Mouse (Mus musculus): Measurements from ENCODE around the gene Hdgfl3. TPM values are rescaled to one million over a fixed set of nuclear protein-coding genes. Genes with fewer than 3 reads are reported as not detected.

The Hdgfl3 gene
- total and polyA plus RNA-seq, 2 experiments from 2014 or later: 68.1 to 136 TPM

DNA sequence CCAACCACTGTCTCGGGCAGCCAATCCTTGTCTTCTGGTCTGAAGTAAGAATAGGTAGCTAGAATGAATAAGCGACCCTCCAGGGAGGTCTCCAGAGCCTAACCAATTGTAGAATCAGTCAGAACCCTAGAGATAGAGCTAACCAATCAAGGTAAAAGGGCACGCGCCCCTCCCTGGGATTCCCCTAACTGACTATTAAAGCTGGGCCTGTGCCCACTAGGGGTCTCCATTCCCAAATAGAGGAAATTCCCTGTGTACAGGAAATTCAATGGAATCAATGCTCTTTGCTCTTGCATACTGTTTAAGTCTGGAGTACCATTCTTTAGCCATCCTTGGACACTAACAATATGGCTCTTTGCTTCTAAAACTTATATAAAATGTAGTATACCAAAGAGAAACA is 11.1 kb upstream of the Hdgfl3 start:
- Histone ChIP-seq H3K4me1 (ENCODE audit: insufficient read depth, low read length) (no peaks in the 10 kb centered on the region), H3K27me3 (ENCODE audit: insufficient read depth, low read length) (no peaks in the 10 kb centered on the region), H3K9ac (replicated peaks; ENCODE audit: low read length, poor library complexity, severe bottlenecking) (no peak overlapping the region), H3K36me3 (ENCODE audit: insufficient read depth, low read length) (no peaks in the 10 kb centered on the region), H3K4me2 (ENCODE audit: low read depth, low read length, poor library complexity, severe bottlenecking) (no peak overlapping the region), H3K4me3 (ENCODE audit: low read depth, low read length) (no peak overlapping the region), H3K27ac (ENCODE audit: low read depth, low read length) (no peak overlapping the region), H3K9me3 (ENCODE audit: low read length) (no peaks in the 10 kb centered on the region)
- 17% methylated on average over 4 of the region's 4 CpGs for WGBS
- ATAC-seq (ENCODE audit: low FRiP score) (no peak), DNase-seq (ENCODE audit: low spot score) (peak; percentile 42)
- TF ChIP-seq CTCF (IDR thresholded peaks at IDR 0.05): peak; percentile 65

DNA sequence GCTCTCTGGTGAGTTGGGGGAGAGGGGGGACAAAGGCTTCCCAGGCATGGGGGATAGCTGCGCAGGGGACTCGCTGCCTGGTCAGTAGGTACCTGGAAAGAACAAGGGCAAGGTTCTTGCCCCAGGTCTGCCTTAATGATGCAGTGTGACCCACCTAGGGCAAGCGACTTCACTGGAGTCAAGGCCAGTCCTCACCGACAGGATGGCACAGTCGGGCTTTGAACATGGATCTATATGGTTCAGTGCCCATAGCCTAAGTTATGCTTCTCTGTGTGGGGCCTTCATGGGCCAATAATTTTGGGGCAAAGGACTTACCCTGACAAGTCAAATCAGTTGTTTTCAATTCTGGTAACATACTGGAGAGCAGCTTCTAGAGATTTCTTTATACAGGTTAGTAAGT is 533 bp upstream of the Hdgfl3 start:
- Histone ChIP-seq H3K36me3 (ENCODE audit: insufficient read depth, low read length) (no peaks in the 10 kb centered on the region), H3K9ac (replicated peaks; ENCODE audit: low read length, poor library complexity, severe bottlenecking) (peak overlapping the region; percentile 96), H3K27me3 (ENCODE audit: insufficient read depth, low read length) (no peaks in the 10 kb centered on the region), H3K4me3 (ENCODE audit: low read depth, low read length) (peak overlapping the region; percentile 97), H3K27ac (ENCODE audit: low read depth, low read length) (peak overlapping the region; percentile 96), H3K4me2 (ENCODE audit: low read depth, low read length, poor library complexity, severe bottlenecking) (peak overlapping the region; percentile 79), H3K4me1 (ENCODE audit: insufficient read depth, low read length) (peaks cover 7% of the 10 kb centered on the region), H3K9me3 (ENCODE audit: low read length) (no peaks in the 10 kb centered on the region)
- TF ChIP-seq CTCF (IDR thresholded peaks at IDR 0.05): no peak
- under 1% methylated on average over 5 of the region's 5 CpGs for WGBS
- ATAC-seq (ENCODE audit: low FRiP score): peak; percentile 42
- peak; percentile 10 for DNase-seq (ENCODE audit: low spot score)

DNA sequence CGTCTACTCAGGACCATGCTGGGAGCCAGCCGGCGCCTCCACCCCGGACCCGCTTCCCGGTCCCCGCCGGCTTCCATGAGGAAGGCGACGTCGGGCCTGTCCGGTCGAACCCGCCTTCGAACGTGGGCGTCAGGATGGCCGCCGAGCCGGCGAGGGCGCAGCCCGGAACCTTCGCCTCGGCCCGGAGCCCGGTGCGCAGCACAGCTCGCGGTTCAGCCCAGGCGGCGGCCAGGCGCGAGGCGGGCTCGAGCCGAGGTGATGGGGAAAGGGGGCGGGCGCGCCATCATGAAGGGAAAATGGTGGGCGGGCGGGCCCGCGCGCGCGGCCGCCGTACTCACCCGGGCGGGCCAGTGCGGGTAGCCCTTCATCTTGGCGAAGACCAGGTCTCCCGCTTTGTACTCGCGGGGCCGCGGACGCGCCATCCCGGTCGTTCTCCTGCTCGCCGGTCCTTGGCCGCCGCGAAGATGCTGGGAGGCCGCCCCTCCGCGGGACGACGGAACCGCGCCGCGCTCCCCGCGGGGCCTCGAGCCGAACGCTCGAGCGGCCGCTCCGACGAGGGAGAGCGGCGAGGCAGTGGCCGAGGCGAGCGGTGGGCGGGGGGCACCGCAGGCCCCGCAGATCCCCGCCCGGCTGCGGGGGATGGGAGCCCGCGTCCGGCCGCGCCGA is 539 bp downstream of the Hdgfl3 start:
- peak; percentile 76 for DNase-seq (ENCODE audit: low spot score)
- no peak for TF ChIP-seq CTCF (IDR thresholded peaks at IDR 0.05)
- Histone ChIP-seq H3K27ac (ENCODE audit: low read depth, low read length) (peak overlapping the region; percentile 96), H3K27me3 (ENCODE audit: insufficient read depth, low read length) (no peaks in the 10 kb centered on the region), H3K9me3 (ENCODE audit: low read length) (no peaks in the 10 kb centered on the region), H3K4me1 (ENCODE audit: insufficient read depth, low read length) (peaks cover 7% of the 10 kb centered on the region), H3K36me3 (ENCODE audit: insufficient read depth, low read length) (no peaks in the 10 kb centered on the region), H3K4me3 (ENCODE audit: low read depth, low read length) (peak overlapping the region; percentile 97), H3K4me2 (ENCODE audit: low read depth, low read length, poor library complexity, severe bottlenecking) (peak overlapping the region; percentile 79), H3K9ac (replicated peaks; ENCODE audit: low read length, poor library complexity, severe bottlenecking) (peak overlapping the region; percentile 96)
- peak; percentile 76 for ATAC-seq (ENCODE audit: low FRiP score)
- WGBS: 3% methylated on average over 79 of the region's 103 CpGs

DNA sequence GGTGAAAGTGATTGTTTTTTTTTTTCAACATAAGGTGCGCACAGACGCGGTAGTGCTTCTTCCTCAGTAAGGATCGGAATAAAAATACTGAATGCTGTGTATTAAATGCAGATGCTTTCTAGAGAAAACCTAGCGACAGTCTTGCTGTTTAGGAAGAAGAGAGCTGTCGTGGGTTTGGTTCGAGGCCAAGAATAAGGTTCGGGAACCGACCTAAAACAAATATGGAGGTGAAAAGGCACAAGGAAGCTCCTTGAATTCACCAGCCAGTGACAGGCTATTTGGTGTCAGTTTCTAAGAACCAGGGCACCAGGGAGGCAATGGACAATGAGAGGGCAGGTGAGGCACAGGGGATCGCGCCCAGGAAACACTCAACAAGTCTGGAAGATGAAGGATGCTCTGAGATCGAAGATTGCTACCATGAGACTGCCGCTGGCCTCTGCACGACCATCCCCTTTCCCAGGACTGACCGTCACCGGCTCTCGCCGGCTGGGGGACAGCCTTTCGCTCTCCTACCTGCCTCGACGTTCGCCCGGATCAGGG is 1.1 kb downstream of the Hdgfl3 start:
- Histone ChIP-seq H3K4me1 (ENCODE audit: insufficient read depth, low read length) (peaks cover 7% of the 10 kb centered on the region), H3K4me2 (ENCODE audit: low read depth, low read length, poor library complexity, severe bottlenecking) (peak overlapping the region; percentile 79), H3K36me3 (ENCODE audit: insufficient read depth, low read length) (no peaks in the 10 kb centered on the region), H3K4me3 (ENCODE audit: low read depth, low read length) (peak overlapping the region; percentile 97), H3K27ac (ENCODE audit: low read depth, low read length) (peak overlapping the region; percentile 96), H3K9me3 (ENCODE audit: low read length) (no peaks in the 10 kb centered on the region), H3K27me3 (ENCODE audit: insufficient read depth, low read length) (no peaks in the 10 kb centered on the region), H3K9ac (replicated peaks; ENCODE audit: low read length, poor library complexity, severe bottlenecking) (peak overlapping the region; percentile 96)
- TF ChIP-seq CTCF (IDR thresholded peaks at IDR 0.05): no peak
- no peak; the same call in 1 of the 2 replicates for ATAC-seq (ENCODE audit: low FRiP score)
- peak; percentile 19 for DNase-seq (ENCODE audit: low spot score)
- WGBS: 3% methylated on average over 23 of the region's 23 CpGs

DNA sequence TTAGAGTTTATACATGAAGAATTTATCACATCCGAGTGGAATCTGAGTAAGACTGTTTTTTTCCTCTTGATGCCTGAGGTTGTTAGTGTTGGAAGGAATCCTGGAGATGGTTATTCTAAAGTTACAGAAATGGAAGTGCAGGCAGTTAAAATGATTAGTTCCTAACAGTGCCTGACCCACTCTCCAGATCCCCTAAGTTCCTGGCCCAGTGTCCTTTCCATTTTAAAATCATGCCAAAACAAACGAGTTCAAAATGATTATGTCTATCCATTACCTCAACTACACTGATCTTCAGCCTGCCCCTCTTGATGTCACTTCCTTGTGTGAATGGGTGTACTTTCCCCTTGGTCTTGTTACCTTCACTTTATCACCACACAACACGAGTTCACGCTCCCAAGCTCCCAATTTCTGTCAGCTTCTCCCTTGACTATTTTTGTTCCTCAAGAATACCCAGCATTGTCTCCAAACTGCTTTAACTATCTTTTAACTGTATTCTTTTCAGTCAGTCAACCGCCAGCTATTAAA is 1.7 kb downstream of the Hdgfl3 start:
- Histone ChIP-seq H3K9ac (replicated peaks; ENCODE audit: low read length, poor library complexity, severe bottlenecking) (peak overlapping the region; percentile 96), H3K36me3 (ENCODE audit: insufficient read depth, low read length) (no peaks in the 10 kb centered on the region), H3K4me2 (ENCODE audit: low read depth, low read length, poor library complexity, severe bottlenecking) (peak overlapping the region; percentile 79), H3K9me3 (ENCODE audit: low read length) (no peaks in the 10 kb centered on the region), H3K27ac (ENCODE audit: low read depth, low read length) (peak overlapping the region; percentile 96; the same call in 1 of the 2 replicates), H3K4me1 (ENCODE audit: insufficient read depth, low read length) (peaks cover 7% of the 10 kb centered on the region), H3K4me3 (ENCODE audit: low read depth, low read length) (peak overlapping the region; percentile 97), H3K27me3 (ENCODE audit: insufficient read depth, low read length) (no peaks in the 10 kb centered on the region)
- 16% methylated on average over 5 of the region's 5 CpGs for WGBS
- ATAC-seq (ENCODE audit: low FRiP score) (no peak), DNase-seq (ENCODE audit: low spot score) (peak; percentile 17)
- no peak for TF ChIP-seq CTCF (IDR thresholded peaks at IDR 0.05)

DNA sequence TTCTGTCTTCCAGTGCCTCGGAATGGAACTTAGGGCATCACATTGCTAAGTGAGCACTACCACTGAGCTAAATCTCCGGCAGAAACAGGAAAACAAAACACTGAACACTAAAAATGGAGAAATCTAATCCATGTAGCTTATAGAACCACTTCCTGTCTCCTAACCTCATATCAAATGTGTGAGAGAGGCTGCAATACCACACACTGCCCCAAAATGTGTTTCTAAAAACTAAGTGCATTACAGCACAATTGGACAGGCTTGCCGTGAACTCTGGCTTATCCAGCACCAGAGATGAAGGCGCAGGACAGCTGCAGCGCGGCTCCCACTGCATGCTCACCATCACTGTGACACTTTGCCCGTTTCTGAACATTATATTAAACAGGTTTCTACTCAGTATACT is 5.3 kb downstream of the Hdgfl3 start:
- H3K27me3 ChIP-seq (ENCODE audit: insufficient read depth, low read length): no peaks in the 10 kb centered on the region
- no peaks in the 10 kb centered on the region for H3K9me3 ChIP-seq (ENCODE audit: low read length)
- peaks cover 7% of the 10 kb centered on the region for H3K4me1 ChIP-seq (ENCODE audit: insufficient read depth, low read length)
- no peak for DNase-seq (ENCODE audit: low spot score)
- H3K4me2 ChIP-seq (ENCODE audit: low read depth, low read length, poor library complexity, severe bottlenecking): no peak overlapping the region
- TF ChIP-seq CTCF (IDR thresholded peaks at IDR 0.05): no peak
- H3K36me3 ChIP-seq (ENCODE audit: insufficient read depth, low read length): no peaks in the 10 kb centered on the region
- H3K9ac ChIP-seq (replicated peaks; ENCODE audit: low read length, poor library complexity, severe bottlenecking): no peak overlapping the region
- no peak for ATAC-seq (ENCODE audit: low FRiP score)
- H3K27ac ChIP-seq (ENCODE audit: low read depth, low read length): no peak overlapping the region
- WGBS: 79% methylated on average over 7 of the region's 7 CpGs
- H3K4me3 ChIP-seq (ENCODE audit: low read depth, low read length): no peak overlapping the region

All from midbrain, postnatal 0 days (tissue).